ENCODE assay signal across 28 mouse cellular contexts in genomic region chr7:114138261-114138660, GRCm38 (mm10). TPM values are rescaled to one million over a fixed set of nuclear protein-coding genes. Genes with fewer than 3 reads are reported as not detected.
DNase-seq lines count a peak whose midpoint lies in the region; ATAC-seq and TF ChIP-seq lines count a peak whose summit lies in the region.
"Had no signal": no experiment of that assay in that cellular context is flagged by ENCODE, and none has a peak within 500 bp of the region (broad histone marks: within the 10 kb centered on the region; RNA-seq: fewer than 3 reads in every experiment).

No protein-coding gene starts in this region.

- H3K27ac ChIP-seq in thymus, adult 2 months (ENCODE audit: control insufficient read depth, insufficient read depth, low read length) = peak overlapping the region; percentile 3; the same call in 1 of the 2 replicates
- H3K27ac ChIP-seq in hindbrain, embryonic 14.5 days = no peak overlapping the region
- H3K27ac ChIP-seq: embryonic facial prominence, embryonic 12.5 days; forebrain, embryonic 15.5 days; hindbrain, embryonic 12.5 days; liver, embryonic 14.5 days; macrophage; midbrain, embryonic 13.5 days; neural tube, embryonic 13.5 days had no signal

- WGBS in thymus, adult 2 months = 44% methylated on average over 2 of the region's 2 CpGs
- 95% methylated on average over 2 of the region's 2 CpGs for WGBS in hindbrain, embryonic 14.5 days

- H3K4me1 ChIP-seq in thymus, adult 2 months (replicated peaks; ENCODE audit: control insufficient read depth, insufficient read depth, low read length) = peaks cover 35% of the 10 kb centered on the region
- no peaks in the 10 kb centered on the region for H3K4me1 ChIP-seq in hindbrain, embryonic 14.5 days (replicated peaks; ENCODE audit: control insufficient read depth, insufficient read depth, low read length)
- H3K4me1 ChIP-seq: embryonic facial prominence, embryonic 12.5 days; forebrain, embryonic 15.5 days had no signal

- no peak overlapping the region for H3K4me3 ChIP-seq in thymus, adult 2 months (ENCODE audit: control insufficient read depth, insufficient read depth, low read length)
- H3K4me3 ChIP-seq in hindbrain, embryonic 14.5 days (replicated peaks; ENCODE audit: low read length) = no peak overlapping the region
- H3K4me3 ChIP-seq: embryonic facial prominence, embryonic 12.5 days; forebrain, embryonic 15.5 days; hindbrain, embryonic 12.5 days; midbrain, embryonic 13.5 days; neural tube, embryonic 13.5 days had no signal

- no peaks in the 10 kb centered on the region for H3K36me3 ChIP-seq in thymus, adult 2 months (ENCODE audit: control insufficient read depth, insufficient read depth, low read length)
- no peaks in the 10 kb centered on the region for H3K36me3 ChIP-seq in hindbrain, embryonic 14.5 days (replicated peaks; ENCODE audit: control insufficient read depth, insufficient read depth)
- H3K36me3 ChIP-seq: embryonic facial prominence, embryonic 12.5 days; forebrain, embryonic 15.5 days; G1E; hindbrain, embryonic 12.5 days; midbrain, embryonic 13.5 days; neural tube, embryonic 13.5 days had no signal

- H3K4me2 ChIP-seq in hindbrain, embryonic 14.5 days (replicated peaks) = no peak overlapping the region
- H3K4me2 ChIP-seq: embryonic facial prominence, embryonic 12.5 days; forebrain, embryonic 15.5 days; hindbrain, embryonic 12.5 days; midbrain, embryonic 13.5 days; neural tube, embryonic 13.5 days had no signal

- H3K9ac ChIP-seq in hindbrain, embryonic 14.5 days = no peak overlapping the region
- H3K9ac ChIP-seq: embryonic facial prominence, embryonic 12.5 days; forebrain, embryonic 15.5 days; hindbrain, embryonic 12.5 days; liver, embryonic 14.5 days; midbrain, embryonic 13.5 days; neural tube, embryonic 13.5 days had no signal

- DNase-seq in frontal cortex, postnatal 14 days (ENCODE audit: low spot score in 2 of 2) = no peak
- no peak for DNase-seq in thymus, adult 2 months
- no peak for DNase-seq in thymus, postnatal 0 days (ENCODE audit: low spot score)
- peak; percentile 33 for DNase-seq in induced T-regulatory cell, adult 2 months (ENCODE audit: low read depth)
- DNase-seq in adrenal gland, adult 18-20 months (ENCODE audit: low spot score in 2 of 2) = no peak
- DNase-seq in hindbrain, embryonic 14.5 days (ENCODE audit: low spot score) = no peak
- DNase-seq: adrenal gland, postnatal 10 days; cerebellum, adult 11 months; cerebellum, adult 9-10 months; cerebellum, postnatal 36 days; embryo, embryonic 11 days; gastrocnemius, postnatal 14 days; kidney, adult 9 months; kidney, postnatal 10 days; liver; lung, adult 2 months; lung, postnatal 10 days; right cerebral cortex, postnatal 4 days had no signal

- no peak for TF ChIP-seq POLR2A in thymus, adult 2 months (IDR thresholded peaks at IDR 0.05; ENCODE audit: control insufficient read depth, extremely low read depth, insufficient read depth, low read length, poor library complexity)

- no peaks in the 10 kb centered on the region for H3K9me3 ChIP-seq in hindbrain, embryonic 14.5 days (ENCODE audit: control insufficient read depth, low read length)
- H3K9me3 ChIP-seq: embryonic facial prominence, embryonic 12.5 days; forebrain, embryonic 15.5 days; G1E; hindbrain, embryonic 12.5 days; midbrain, embryonic 13.5 days; neural tube, embryonic 13.5 days had no signal

- no peak for TF ChIP-seq CTCF in thymus, adult 2 months (IDR thresholded peaks at IDR 0.05; ENCODE audit: borderline replicate concordance, control insufficient read depth, extremely low read depth, insufficient read depth, low read length, poor library complexity)

- H3K27me3 ChIP-seq in thymus, adult 2 months (ENCODE audit: control insufficient read depth, insufficient read depth, low read length) = no peaks in the 10 kb centered on the region
- no peaks in the 10 kb centered on the region for H3K27me3 ChIP-seq in hindbrain, embryonic 14.5 days (ENCODE audit: control insufficient read depth, insufficient read depth, low read length)
- H3K27me3 ChIP-seq: embryonic facial prominence, embryonic 12.5 days; forebrain, embryonic 15.5 days; hindbrain, embryonic 12.5 days; midbrain, embryonic 13.5 days; neural tube, embryonic 13.5 days had no signal

- peak; percentile 87 for ATAC-seq in frontal cortex, adult (ENCODE audit: low TSS enrichment)
- no peak for ATAC-seq in hindbrain, embryonic 14.5 days (ENCODE audit: low FRiP score)
- ATAC-seq: forebrain, embryonic 15.5 days; intestine, postnatal 0 days; midbrain, embryonic 13.5 days had no signal

RNA-seq across cellular contexts. Expression of gene Rras2, which starts 20.7 kb away (rescaled TPM):
- 27.4 and 37.2 TPM in 2 replicates for polyA plus RNA-seq in thymus, adult 2 months (2012; rRNA removed)
- 56.8 and 58.2 TPM in 2 replicates for polyA plus RNA-seq in thymus, postnatal 0 days (2015; fragmentation: Nextera tagmentation; extraction: Ambion mirVana)
- 10 to 100 TPM; 30.5 to 53.7 TPM for total RNA-seq in adrenal gland, adult 18-20 months (2021)
- 23.9 and 28.8 TPM in 2 replicates for polyA plus RNA-seq in hindbrain, embryonic 14.5 days (2014; fragmentation: Nextera tagmentation; extraction: Ambion mirVana)
- polyA plus RNA-seq: G1E had no signal
